Mouse (Mus musculus): ENCODE results near the gene Osbpl2. TPM values are rescaled to one million over a fixed set of nuclear protein-coding genes. Genes with fewer than 3 reads are reported as not detected.

Gene Osbpl2
- total RNA-seq, 2 experiments from 2014 or later, result 46.6 to 47.0 TPM

DNA sequence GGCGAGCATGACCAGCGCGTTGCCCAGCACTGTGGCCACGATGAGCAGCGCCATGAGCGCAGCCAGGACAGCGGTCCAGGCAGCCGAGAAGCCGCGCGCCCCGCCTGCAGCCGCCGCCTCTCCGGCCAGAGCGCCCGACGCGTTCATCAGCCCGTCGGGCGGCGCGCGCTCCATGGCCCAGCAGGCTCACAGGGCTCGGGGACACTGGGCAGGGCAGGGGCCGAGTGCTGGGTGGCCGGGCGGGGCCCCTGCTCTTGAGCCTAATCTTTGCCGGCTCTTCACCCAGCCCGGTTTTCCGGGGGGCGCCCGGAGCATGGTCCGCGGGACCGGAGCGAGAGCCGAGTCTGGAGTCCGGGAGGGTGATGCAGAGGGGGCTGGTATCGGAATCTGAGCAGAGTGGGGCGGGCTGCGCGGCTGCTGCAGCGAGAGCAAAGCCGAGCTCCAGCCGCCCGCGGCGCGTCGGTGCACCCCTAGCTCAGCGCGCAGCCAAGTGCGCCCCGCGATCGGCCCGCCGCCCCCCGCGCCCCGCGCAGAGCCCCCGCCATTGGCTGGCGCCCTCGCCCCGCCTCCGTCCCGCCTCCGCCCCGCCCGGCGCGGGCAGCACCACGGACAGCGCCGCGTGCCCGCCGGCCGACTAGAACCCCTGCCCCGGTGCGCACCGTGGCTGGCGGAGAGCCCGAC, 15.0 kb upstream of the Osbpl2 start, which contains the start of gene Hrh3:
Gene Hrh3 (minus strand): TSS at position 511 of the 681 bp plus-strand sequence.
- peak; percentile 56 to 60 for DNase-seq (ENCODE audit: extremely low spot score in 1 of 2, low spot score in 1 of 2)

DNA sequence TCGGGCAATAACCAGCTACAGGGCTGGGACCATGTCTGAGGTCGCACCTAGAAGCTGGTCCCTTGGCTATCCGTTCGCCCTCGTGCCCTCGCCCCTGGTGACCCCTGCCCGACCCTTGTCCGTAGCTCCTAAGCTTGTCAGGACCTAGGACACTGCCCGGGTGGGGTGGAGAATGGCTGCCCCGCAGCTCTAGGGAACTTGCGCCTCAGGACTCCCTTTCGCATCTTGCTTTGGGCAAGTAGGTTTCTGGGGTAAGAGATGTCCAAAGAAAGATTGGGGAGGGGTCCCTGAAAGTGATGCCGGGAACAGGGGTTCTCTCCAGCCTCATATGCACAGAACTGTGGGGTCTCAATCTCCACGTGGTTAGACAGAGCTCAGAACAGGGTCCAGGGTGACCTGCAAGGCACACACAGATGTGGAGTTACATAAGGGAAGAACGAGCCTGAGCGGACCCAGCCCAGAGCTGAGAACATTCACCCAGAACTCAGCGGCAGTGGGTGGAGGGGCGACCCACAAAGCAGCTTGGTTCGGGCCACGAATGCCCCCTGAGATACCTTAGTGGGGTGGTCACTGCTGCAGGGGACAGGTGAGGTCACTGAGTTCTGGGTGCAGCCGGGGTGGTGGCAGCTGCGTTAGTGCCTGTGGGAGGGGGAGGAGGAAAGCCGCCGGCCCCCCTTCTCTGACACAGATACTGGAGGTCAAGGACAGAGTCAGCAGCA, 14.3 kb upstream of the Osbpl2 start:
- no peak for DNase-seq (ENCODE audit: extremely low spot score in 1 of 2, low spot score in 1 of 2)

DNA sequence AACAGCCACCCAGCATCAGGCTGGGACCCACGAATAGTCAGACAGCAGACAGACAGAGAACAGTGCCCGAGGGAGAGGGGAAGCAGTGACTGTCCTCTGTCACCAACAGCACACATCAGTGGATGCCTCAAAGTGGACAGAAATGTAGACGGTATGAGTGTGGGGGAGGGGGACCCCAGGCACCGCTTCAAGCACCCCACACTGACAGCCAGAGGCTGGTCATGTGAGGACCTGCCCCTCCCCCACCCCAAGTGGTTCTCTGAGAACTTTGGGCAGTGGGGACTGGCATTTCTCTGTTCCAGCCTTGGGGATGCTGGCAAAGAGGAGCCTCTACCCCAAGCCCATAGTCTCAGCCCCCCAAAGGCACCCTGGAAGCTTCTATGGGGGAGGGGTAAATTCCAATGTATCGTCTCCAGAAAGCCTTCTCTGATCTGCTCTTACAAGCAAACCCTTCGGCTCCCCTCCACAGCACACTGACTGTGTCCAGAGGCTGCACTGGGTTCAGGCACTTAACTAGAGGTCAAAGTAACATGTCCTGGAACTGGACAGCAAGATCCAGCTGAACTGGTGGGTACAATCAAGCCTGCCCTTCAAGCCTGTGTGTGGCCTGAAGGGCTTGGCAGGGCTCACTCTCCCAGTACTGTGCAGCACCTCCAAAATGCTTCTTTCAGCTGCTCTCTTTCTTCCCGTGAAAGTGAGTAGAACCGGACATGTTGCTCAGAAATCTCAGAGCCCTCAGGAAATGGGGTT, 13.5 kb upstream of the Osbpl2 start:
- no peak for DNase-seq (ENCODE audit: extremely low spot score in 1 of 2, low spot score in 1 of 2)

DNA sequence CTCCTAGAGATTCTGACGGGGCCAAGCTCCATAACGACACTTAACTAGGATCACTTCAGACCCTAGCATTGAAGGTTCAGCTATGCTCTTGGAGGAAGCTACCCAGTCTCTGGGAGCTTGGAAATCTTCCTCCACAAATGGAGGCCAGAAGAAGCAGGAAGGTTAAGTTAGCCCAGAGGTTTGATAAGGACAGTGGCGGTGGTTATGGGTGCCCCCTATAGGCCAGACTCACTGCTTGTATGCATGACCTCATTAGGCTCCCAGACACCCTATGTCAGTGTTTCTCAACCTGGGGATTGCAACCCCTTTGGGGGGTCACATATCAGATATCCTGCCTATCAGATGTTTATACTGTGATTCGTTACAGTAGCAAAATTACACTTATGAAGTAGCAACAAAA, 12.0 kb upstream of the Osbpl2 start:
- DNase-seq (ENCODE audit: extremely low spot score in 1 of 2, low spot score in 1 of 2), result no peak

DNA sequence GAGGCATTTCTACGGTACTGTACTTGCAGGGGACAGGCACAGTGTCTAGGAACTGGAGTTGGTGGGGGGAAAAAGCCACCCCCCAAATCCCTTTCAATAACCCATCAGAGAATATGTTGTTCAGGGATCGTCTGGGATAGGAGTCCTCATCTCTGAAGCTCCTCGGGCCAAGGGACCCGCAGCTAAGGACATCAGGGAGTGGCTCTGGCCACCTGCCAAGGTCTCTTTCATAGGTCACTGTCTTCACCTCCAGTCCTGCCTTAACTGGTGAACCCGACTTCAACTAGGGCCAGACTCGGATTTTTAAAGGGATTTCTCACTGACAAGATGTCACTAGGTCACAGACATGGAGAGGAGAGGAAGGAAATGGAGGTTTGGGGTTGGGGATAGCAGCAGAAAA, 10.8 kb upstream of the Osbpl2 start:
- DNase-seq (ENCODE audit: extremely low spot score in 1 of 2, low spot score in 1 of 2), result no peak

DNA sequence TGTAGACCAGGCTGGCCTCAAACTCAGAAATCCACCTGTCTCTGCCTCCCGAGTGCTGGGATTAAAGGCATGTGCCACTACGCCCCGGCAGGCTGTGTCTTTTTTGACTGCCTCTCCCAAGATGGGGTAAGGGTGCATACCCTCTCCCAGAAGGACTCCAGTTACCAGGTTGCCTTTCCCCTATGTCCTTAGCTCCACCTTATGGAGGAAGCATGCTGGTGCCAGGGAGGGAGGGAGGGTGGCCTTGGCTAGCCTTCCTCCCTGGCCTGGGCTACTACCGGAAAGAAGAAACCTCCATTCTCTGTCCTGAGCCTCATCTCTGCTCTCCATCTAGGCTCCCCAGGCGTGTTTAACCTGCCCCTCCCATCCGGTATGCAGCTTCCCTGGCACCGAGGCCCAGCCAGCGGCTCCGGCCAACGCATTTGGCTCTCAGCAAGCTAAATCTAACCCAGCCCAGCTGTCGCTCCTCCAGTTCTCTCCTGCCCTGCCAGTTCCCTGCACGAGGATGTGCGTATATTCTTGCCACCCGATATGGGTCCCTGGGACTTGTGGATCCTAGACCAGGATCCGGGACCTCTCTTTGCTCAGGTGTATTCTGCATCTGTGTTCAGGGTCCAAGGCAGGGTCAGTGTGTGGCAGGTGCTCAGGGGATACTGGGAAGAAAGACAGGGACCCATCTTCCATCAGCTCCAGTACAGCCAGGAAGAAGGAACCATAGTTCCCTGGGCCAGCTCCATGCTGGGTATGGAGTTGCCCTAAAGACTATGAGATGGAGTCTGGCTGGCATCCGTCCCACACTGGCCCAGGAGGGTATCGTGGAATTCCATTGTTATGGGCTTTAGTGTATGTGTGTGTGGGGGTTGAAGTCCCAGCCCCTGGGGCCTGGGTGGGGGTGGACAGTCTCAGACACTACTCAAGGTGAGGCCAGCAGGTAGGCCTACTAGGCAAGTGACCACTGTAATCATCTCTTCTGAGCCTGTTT, 4.9 kb upstream of the Osbpl2 start:
- DNase-seq (ENCODE audit: extremely low spot score in 1 of 2, low spot score in 1 of 2), result peak; percentile 40 to 47

DNA sequence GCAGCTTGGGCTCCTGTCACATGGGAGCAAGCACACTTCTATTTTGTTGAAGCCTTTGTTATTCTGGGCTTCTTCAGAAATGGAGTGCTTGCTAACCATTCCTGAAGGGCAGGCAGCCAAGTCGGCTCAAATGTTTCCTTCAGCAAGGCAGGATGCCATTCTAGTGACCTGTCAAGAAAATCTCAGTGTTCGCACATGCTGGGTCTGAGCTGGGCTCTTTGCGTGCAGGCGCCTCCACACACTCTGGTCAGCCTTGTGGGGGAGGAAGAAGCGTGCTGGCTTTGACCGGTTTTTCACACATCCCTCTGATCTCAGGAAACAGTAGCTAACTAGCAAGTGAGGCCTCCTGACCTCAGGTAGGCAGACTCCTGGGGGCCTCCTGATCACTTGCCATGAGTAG, 3.8 kb upstream of the Osbpl2 start:
- no peak for DNase-seq (ENCODE audit: extremely low spot score in 1 of 2, low spot score in 1 of 2)

DNA sequence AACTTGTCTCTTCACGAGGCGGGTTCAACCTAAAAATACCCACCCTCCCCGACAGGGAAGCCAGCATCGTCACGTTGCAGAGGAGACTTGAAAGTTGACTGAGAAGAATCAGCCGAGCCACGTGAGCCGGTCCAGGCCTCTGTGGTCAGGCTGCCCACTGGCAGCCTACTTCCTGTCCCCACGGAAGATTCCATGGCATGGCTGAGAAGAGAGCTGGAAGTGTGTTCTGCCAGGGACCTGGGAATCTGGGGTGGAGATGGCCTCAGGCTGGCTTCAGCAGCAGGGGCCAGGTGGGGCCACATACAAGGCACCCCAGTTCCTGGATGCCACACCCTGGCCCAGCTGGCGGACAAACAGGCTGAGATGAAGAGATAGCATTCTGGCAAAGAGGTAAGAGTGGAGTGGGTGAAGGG, 3.0 kb upstream of the Osbpl2 start:
- DNase-seq (ENCODE audit: extremely low spot score in 1 of 2, low spot score in 1 of 2), result no peak

DNA sequence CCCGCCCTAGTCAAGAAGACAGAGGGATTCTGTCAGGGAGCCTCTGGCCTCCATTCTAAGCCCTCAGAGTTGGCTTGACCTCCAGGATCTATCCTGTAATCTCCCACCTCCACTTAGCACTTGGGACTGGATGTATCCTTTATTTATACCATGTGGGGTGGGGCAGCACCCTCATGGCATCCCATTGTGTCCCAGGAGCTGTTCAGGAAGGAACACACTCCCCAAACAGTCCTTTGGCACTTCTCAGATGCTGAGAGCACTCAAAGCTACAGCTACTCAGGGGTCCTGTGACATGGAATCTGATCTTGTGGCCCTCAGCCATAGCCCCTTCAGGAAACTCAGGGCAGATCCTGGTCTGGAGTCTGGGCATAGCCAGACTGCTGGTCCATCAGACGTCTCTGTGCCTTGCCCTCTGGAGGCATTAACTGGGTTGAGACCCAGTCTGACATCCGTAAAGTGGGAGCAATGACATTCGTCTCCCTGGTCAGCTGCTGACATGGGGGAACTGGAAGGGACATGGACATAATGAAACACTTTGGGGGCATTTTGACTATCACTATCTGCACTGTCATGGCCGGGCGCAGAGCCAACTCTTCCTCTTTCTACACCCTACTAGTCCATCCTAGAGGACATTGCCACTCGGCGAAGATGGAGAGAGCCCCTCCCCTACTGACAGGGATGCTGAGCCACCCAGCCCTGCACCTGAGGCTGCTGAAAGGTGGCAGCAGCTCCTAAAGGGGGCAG, 2.2 kb upstream of the Osbpl2 start:
- DNase-seq (ENCODE audit: extremely low spot score in 1 of 2, low spot score in 1 of 2), result no peak

DNA sequence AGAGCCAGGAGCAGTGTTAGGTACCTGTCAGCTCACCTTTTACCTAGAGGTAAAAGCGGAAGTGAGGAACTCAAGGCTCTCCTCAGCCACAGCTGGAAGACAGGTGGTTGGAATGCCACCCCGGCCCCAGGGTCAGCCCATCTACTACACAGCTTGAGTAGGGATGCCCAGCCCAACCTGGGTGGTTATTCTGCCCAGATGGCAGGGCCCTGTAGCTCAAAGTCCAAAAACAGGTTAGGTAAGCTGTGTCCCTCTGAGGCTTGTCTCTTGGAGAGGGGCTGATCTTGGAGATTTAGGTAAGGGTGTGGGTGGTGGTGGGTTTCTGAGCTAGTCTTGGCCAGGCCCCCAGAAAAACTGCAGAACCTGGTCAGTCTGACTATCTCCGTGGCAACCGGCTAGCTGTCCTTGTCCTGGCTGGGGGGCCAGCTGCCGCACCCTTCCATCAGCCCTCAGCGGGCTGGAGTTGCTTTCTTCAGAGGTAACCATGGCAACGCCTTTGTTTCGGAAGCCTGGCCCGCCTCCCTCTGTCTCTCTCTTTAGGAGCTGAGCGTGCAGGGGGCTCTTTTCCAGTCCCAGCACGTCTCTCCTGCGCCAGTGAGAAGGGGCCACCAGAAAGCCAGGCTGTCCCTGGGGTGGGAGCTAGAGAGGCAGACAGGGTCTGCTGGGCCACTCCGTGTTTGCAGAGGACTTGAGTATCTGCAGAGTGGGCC, 1.5 kb upstream of the Osbpl2 start:
- no peak for DNase-seq (ENCODE audit: extremely low spot score in 1 of 2, low spot score in 1 of 2)

DNA sequence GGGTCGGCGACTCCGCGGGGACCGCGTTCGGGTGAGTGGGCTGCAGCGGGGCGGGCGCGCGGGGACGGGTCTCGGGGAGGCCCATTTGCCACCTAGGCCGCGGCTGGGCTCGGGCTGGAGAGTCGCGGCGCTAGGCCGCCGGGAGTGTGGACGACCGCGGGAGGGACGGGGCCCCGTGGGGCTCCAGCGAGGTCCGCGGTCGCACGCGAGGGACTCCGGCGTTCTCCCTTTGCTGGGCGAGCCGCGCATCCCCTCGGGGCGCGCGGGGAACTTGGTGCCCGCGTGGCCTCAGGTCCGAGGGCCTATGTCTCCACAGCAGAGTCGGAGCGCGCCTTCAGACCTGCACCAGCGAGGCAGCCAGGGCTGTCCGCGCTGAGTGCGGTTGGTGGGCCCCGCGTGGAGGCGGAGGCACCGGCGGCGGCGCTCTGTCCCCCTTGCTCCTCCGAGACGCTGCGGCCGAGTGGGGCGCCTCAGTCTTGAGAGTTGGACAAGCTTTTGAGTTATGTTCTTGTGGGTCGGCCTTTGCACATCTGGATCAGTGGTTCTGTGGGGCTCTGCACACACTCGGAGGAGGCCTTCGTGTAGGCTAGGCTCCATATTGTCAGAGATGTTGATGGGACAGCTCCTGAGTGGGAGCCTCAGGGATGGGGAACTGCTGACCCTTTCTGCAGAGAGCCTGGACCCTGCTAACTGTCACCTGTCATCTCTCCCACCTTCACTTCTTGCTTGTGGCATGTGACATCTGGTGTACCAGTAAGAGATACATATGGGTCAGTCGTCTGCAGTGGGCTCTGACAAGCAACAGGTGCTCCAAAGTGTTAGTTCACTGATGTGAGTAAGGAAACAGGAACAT, 559 bp downstream of the Osbpl2 start:
- DNase-seq (ENCODE audit: extremely low spot score in 1 of 2, low spot score in 1 of 2), result no peak

DNA sequence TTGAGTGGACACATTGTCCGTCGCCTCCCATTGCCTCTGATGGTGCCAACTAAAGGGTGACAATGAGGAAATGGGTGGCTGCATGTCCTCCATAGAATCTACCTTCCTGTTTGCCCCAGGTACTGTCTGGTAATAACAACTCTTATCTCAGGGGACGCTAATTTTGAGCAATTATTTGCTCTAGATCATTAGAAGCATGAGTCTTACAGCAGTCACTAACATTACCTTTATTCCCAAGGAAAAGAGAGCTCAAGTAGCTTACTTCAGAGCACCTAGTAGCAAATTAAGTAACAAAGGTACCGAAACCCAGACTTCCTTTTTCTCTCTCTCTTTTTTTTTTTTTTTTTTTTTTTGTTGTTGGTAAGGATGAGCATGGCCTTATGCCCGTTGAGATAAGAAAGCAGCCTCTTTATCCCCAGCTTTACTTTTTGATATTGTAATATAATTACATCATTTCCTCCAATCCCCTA, 1.2 kb downstream of the Osbpl2 start:
- DNase-seq (ENCODE audit: extremely low spot score in 1 of 2, low spot score in 1 of 2), result no peak

DNA sequence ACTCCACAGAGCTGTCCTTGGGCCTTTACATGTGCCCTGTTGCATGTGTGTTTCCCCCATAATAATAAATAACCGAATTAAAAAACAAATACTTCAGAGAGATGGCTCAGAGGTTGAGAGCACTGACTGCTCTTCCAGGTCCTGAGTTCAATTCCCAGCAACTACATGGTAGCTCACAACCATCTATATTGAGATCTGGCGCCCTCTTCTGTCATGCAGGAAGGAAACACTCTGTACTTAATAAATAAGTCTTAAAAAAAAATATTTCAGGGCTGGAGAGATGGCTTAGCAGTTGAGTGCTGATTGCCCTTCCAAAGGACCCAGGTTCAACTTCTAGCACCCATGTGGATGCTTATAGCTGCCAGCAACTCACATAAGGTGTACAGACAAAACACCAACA, 5.1 kb downstream of the Osbpl2 start:
- DNase-seq (ENCODE audit: extremely low spot score in 1 of 2, low spot score in 1 of 2), result no peak

DNA sequence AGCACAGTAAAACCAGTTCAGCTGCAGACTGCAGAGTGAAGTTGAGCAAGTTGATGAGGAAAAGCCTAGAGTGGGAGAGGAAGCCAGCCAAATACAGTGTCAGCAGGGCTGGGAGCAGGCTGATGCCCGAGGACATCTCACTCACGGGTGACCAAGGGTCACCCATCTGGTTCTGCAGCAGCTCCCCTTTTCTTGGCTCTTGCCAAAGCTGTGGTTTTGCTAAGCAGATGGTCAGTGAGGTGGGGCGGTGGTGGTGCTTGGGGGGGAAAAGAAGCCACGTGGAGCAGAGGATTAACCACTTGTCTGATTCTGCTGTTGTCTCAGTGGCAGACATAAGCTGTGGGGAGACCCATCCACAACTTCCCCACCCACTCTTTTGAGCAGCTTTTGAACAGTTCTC, 7.1 kb downstream of the Osbpl2 start:
- DNase-seq (ENCODE audit: extremely low spot score in 1 of 2, low spot score in 1 of 2), result peak in 1 of 2 experiments; percentile 29

DNA sequence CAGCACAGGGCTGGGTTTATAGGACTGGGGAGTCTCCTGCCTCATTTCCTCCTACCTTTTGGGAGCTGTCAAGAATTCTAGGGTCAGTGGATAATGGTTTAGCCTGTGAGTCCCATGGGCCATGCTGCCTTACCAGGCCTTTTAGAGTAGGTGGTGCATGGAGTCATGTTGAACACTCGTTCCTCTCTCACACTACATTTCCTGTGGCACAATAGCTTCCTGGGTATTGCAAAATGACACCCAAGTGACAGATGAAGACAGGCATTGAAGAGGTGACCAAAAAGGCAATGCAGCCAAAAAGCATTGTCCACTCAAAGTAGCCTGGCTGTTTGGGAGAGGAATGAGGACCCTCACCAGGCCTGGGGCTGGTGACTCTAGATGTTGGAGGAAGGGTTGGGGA, 8.6 kb downstream of the Osbpl2 start:
- no peak for DNase-seq (ENCODE audit: extremely low spot score in 1 of 2, low spot score in 1 of 2)

DNA sequence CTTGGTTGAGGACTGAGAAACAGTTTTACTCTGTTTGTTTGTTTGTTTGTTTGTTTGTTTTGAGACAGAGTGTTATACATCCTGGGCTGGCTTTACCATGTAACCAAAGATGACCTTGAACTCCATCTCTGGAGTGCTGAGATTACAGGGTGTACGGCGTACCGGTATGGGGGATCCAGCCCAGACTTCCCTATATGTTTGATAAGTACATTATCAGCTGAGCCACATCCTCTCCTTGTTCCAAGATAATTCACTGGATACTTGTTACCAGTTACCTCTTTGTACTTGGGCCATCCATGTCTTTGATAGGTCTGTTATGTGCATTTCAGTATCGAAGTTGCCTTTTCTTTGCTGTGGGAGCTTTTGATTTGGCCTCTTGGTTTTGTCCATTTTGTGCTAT, 14.1 kb downstream of the Osbpl2 start:
- DNase-seq (ENCODE audit: extremely low spot score in 1 of 2, low spot score in 1 of 2), result no peak

DNA sequence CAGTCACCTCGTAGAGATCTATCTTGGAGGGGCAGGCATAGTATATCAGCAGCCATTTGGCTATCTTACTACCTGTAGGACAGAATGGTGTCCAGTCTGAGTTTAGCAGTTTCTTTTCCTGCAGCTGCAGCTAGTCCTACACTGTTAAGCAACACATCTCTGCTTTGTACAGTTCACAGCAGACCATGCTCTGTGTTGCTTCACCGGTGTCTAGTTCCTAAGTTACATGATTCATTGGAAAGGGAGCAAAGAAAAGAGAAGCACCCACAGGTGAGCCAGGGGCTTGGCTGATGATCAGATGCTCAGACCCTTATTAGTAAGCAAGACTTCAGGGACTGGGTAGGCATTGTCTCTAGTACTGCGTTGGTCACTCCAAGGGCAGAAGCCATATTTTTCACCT, 14.8 kb downstream of the Osbpl2 start:
- no peak for DNase-seq (ENCODE audit: extremely low spot score in 1 of 2, low spot score in 1 of 2)

DNA sequence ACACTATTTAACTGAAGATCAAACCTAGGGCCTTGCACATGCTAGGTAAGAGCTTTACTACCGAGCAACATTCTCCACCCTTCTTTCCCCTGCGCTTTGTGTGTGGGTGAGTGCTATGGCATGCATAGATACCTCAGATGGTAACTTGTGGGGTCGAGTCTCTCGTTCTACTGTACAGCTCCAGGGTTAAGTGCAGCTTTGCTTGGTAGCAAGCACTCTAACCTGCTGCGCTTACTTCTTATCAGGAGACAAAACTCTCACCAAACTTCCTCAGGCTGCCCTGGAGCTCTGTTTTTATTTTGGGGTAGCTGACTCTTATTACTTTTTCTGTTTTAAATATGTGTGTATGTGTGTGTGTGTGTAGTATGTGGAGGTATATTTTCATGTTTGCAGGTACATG, 16.3 kb downstream of the Osbpl2 start:
- DNase-seq (ENCODE audit: extremely low spot score in 1 of 2, low spot score in 1 of 2), result no peak

Data from layer of hippocampus, postnatal 25 days (tissue).